Mouse (Mus musculus): ENCODE measurements at regions not wholly inside any gene's neighbourhood (a gene's known extent, or its start where the extent isn't known, plus 50 kb on each side); places are given as distances from the start of the nearest gene placed in this dataset.

DNA sequence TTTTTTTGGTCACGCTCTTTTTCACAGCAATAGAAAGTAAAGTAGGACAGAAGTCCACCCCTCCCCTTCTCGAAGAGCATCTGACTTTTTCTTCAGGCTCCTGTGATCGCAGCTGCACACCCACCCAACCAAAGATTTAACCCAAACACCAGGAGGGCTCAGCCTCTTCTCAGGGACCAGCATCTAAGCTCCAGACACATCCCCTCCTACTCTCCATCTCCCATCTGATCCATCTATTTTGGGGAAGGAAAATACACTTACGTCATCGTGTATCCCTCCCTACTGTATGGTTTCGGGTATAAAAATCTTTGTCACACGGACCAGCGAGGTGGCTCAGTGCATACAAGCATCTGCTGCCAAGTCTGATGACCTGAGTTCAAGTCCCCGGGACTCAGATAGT lies 284.3 kb downstream of the 3100002H09Rik start:
- Histone ChIP-seq H3K4me1 (ENCODE audit: control insufficient read depth, insufficient read depth, low read length) (no peaks in the 10 kb centered on the region), H3K9ac (ENCODE audit: low read length) (no peak overlapping the region), H3K4me2 (ENCODE audit: low read depth, low read length) (no peak overlapping the region), H3K36me3 (ENCODE audit: control insufficient read depth, insufficient read depth, low read length) (no peaks in the 10 kb centered on the region), H3K4me3 (replicated peaks; ENCODE audit: low read length) (no peak overlapping the region), H3K27ac (ENCODE audit: low read length) (no peak overlapping the region), H3K27me3 (ENCODE audit: control insufficient read depth, insufficient read depth, low read length) (no peaks in the 10 kb centered on the region), H3K9me3 (replicated peaks; ENCODE audit: control insufficient read depth, low read length) (no peaks in the 10 kb centered on the region)
- WGBS = 90% methylated on average over 9 of the region's 9 CpGs
- no peak for ATAC-seq (ENCODE audit: insufficient read depth, low FRiP score)

DNA sequence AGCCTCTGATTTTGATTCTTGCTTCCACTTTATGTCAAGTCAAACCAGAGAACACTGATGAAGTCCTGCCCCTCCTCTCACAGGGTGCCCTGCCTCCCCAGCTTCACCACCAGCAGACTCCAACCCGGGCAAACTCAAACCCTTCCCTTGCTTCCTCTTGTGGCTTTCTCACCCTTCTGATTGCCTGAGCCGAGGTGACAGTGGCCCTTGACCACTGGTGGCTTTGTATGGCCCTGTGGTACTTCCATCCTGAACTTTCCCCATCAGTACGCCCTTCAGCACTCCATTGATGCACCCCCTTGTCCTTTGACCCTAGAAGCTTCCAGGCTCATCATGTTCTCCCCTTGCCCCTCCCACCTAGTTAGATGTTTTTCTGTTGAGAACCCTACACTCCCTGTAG lies 287.0 kb downstream of the 3100002H09Rik start:
- no peak for ATAC-seq (ENCODE audit: insufficient read depth, low FRiP score)
- Histone ChIP-seq H3K4me3 (replicated peaks; ENCODE audit: low read length) (no peak overlapping the region), H3K9me3 (replicated peaks; ENCODE audit: control insufficient read depth, low read length) (no peaks in the 10 kb centered on the region), H3K9ac (ENCODE audit: low read length) (no peak overlapping the region), H3K4me1 (ENCODE audit: control insufficient read depth, insufficient read depth, low read length) (no peaks in the 10 kb centered on the region), H3K36me3 (ENCODE audit: control insufficient read depth, insufficient read depth, low read length) (no peaks in the 10 kb centered on the region), H3K27me3 (ENCODE audit: control insufficient read depth, insufficient read depth, low read length) (no peaks in the 10 kb centered on the region), H3K27ac (ENCODE audit: low read length) (no peak overlapping the region), H3K4me2 (ENCODE audit: low read depth, low read length) (no peak overlapping the region)
- WGBS = 91% methylated on average over 3 of the region's 3 CpGs

DNA sequence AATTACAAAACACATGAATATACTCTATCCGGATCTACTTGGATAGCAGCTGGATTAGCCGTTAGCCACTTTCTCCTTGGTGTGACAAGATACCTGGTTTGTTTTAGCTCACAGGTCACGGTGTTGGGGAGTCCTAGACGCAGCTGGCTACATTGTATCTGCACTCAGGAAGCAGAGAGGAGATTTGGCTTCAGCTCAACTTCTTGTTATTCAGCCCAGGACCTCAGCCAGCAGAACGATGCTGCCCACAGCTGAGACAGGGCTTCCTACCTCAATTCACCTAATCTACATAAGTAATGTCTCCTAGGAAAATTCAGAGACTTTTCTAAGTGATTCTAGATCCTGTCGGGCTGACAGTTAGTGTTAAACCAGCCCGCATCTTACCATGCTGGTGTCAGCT lies 289.4 kb downstream of the 3100002H09Rik start:
- Histone ChIP-seq H3K4me2 (ENCODE audit: low read depth, low read length) (no peak overlapping the region), H3K9me3 (replicated peaks; ENCODE audit: control insufficient read depth, low read length) (no peaks in the 10 kb centered on the region), H3K27ac (ENCODE audit: low read length) (no peak overlapping the region), H3K27me3 (ENCODE audit: control insufficient read depth, insufficient read depth, low read length) (no peaks in the 10 kb centered on the region), H3K9ac (ENCODE audit: low read length) (no peak overlapping the region), H3K4me1 (ENCODE audit: control insufficient read depth, insufficient read depth, low read length) (no peaks in the 10 kb centered on the region), H3K36me3 (ENCODE audit: control insufficient read depth, insufficient read depth, low read length) (no peaks in the 10 kb centered on the region), H3K4me3 (replicated peaks; ENCODE audit: low read length) (no peak overlapping the region)
- 58% methylated on average over 7 of the region's 7 CpGs for WGBS
- ATAC-seq (ENCODE audit: insufficient read depth, low FRiP score) = no peak

- no peaks in the 10 kb centered on the region for H3K27me3 ChIP-seq (ENCODE audit: control insufficient read depth, insufficient read depth, low read length)
- no peaks in the 10 kb centered on the region for H3K4me1 ChIP-seq (ENCODE audit: control insufficient read depth, insufficient read depth, low read length)
- no peak overlapping the region for H3K27ac ChIP-seq (ENCODE audit: low read length)
- 14% methylated on average over 4 of the region's 4 CpGs for WGBS
- no peak for ATAC-seq (ENCODE audit: insufficient read depth, low FRiP score)
- 0 out of 2 replicates have a peak, but pooled peaks cover 2% of the 10 kb centered on the region for H3K9me3 ChIP-seq (replicated peaks; ENCODE audit: control insufficient read depth, low read length)
- H3K9ac ChIP-seq (ENCODE audit: low read length) = no peak overlapping the region
- no peaks in the 10 kb centered on the region for H3K36me3 ChIP-seq (ENCODE audit: control insufficient read depth, insufficient read depth, low read length)
- no peak overlapping the region for H3K4me2 ChIP-seq (ENCODE audit: low read depth, low read length)
- no peak overlapping the region for H3K4me3 ChIP-seq (replicated peaks; ENCODE audit: low read length)
Observed at GRCm38 (mm10) chr4:124317042-124317441, 293.6 kb downstream of the 3100002H09Rik start.

DNA sequence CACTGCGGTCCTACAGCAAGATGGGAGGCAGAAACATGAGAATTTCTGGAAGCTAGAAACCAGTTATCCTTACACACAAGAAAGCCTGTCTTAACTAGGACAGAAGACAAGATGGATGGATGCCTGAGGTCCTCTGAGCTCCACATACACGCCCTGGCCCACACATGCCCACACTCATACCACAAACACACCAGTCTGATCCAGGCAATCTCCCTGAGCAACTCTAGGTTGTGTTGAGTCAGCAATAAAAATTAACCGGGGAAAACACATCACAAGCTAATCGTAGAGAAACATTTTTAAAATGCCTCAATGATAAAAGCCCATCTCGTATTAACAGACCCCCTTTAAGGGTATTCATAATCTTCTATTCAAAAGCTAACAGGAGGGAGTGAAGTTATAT lies 298.9 kb downstream of the 3100002H09Rik start:
- H3K36me3 ChIP-seq (ENCODE audit: control insufficient read depth, insufficient read depth, low read length) = no peaks in the 10 kb centered on the region
- WGBS = 66% methylated on average over 5 of the region's 5 CpGs
- H3K9ac ChIP-seq (ENCODE audit: low read length) = no peak overlapping the region
- H3K4me2 ChIP-seq (ENCODE audit: low read depth, low read length) = no peak overlapping the region
- no peak overlapping the region for H3K27ac ChIP-seq (ENCODE audit: low read length)
- no peaks in the 10 kb centered on the region for H3K4me1 ChIP-seq (ENCODE audit: control insufficient read depth, insufficient read depth, low read length)
- ATAC-seq (ENCODE audit: insufficient read depth, low FRiP score) = no peak
- 0 out of 2 replicates have a peak, but pooled peaks cover 2% of the 10 kb centered on the region for H3K9me3 ChIP-seq (replicated peaks; ENCODE audit: control insufficient read depth, low read length)
- no peaks in the 10 kb centered on the region for H3K27me3 ChIP-seq (ENCODE audit: control insufficient read depth, insufficient read depth, low read length)
- no peak overlapping the region for H3K4me3 ChIP-seq (replicated peaks; ENCODE audit: low read length)

GRCm38 (mm10) chr4:124310594-124310993 lies 300.0 kb downstream of the 3100002H09Rik start:
- Histone ChIP-seq H3K27me3 (ENCODE audit: control insufficient read depth, insufficient read depth, low read length) (no peaks in the 10 kb centered on the region), H3K9me3 (replicated peaks; ENCODE audit: control insufficient read depth, low read length) (0 out of 2 replicates have a peak, but pooled peaks cover 2% of the 10 kb centered on the region), H3K4me2 (ENCODE audit: low read depth, low read length) (no peak overlapping the region), H3K4me1 (ENCODE audit: control insufficient read depth, insufficient read depth, low read length) (no peaks in the 10 kb centered on the region), H3K36me3 (ENCODE audit: control insufficient read depth, insufficient read depth, low read length) (no peaks in the 10 kb centered on the region), H3K4me3 (replicated peaks; ENCODE audit: low read length) (no peak overlapping the region), H3K9ac (ENCODE audit: low read length) (no peak overlapping the region), H3K27ac (ENCODE audit: low read length) (no peak overlapping the region)
- ATAC-seq (ENCODE audit: insufficient read depth, low FRiP score) = no peak
- 7% methylated on average over 10 of the region's 10 CpGs for WGBS

DNA sequence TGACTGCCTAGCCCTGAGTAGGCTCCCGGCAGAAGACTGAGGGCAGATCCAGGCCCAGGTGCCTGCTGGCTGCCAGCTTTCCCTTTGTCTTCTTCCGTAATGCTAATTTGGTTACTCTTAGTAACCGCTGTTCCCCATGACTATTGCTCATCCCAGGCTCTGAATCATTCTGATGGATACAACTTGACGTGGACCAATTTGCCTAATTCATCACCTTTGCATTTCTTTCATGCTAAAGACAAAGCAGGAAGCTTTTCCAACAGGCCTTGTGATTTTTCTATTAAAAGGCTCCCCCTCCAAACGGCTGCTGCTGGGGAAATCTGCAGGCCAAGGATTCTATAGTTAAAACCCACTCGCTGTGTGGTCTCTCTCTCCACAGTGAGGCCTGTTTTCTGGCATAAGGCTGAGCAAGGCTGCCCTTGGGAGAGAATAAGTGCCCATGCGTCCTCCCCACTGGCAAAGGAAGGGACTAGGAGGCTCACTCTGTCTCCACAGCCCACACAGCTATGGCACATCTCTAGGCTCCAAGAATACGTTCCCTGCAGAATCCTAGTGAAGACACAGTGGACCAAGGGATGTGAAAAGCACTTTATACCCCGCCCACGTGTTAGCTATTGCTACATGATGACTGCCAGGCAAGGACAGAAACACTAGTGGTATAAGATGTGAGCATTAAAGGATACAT lies 304.6 kb downstream of the 3100002H09Rik start:
- WGBS = 76% methylated on average over 10 of the region's 10 CpGs

GRCm38 (mm10) chr4:124302950-124303349 lies 307.7 kb downstream of the 3100002H09Rik start:
- H3K9ac ChIP-seq (ENCODE audit: low read length) = no peak overlapping the region
- H3K4me2 ChIP-seq (ENCODE audit: low read depth, low read length) = no peak overlapping the region
- whole genome bisulfite sequencing = 53% methylated on average over 7 of the region's 7 CpGs
- no peak overlapping the region for H3K27ac ChIP-seq (ENCODE audit: low read length)
- H3K4me3 ChIP-seq (replicated peaks; ENCODE audit: low read length) = no peak overlapping the region
- 0 out of 2 replicates have a peak, but pooled peaks have one; percentile 29 for ATAC-seq (ENCODE audit: insufficient read depth, low FRiP score)
- H3K36me3 ChIP-seq (ENCODE audit: control insufficient read depth, insufficient read depth, low read length) = no peaks in the 10 kb centered on the region
- no peaks in the 10 kb centered on the region for H3K27me3 ChIP-seq (ENCODE audit: control insufficient read depth, insufficient read depth, low read length)
- H3K4me1 ChIP-seq (ENCODE audit: control insufficient read depth, insufficient read depth, low read length) = no peaks in the 10 kb centered on the region
- H3K9me3 ChIP-seq (replicated peaks; ENCODE audit: control insufficient read depth, low read length) = no peaks in the 10 kb centered on the region

More for the DNA sequence above, 304.6 kb downstream of the 3100002H09Rik start:
- H3K36me3 ChIP-seq (ENCODE audit: control insufficient read depth, insufficient read depth, low read length) = no peaks in the 10 kb centered on the region
- H3K9ac ChIP-seq (ENCODE audit: low read length) = no peak overlapping the region
- no peak overlapping the region for H3K4me2 ChIP-seq (ENCODE audit: low read depth, low read length)
- H3K27ac ChIP-seq (ENCODE audit: low read length) = no peak overlapping the region
- no peak for ATAC-seq (ENCODE audit: insufficient read depth, low FRiP score)
- no peaks in the 10 kb centered on the region for H3K9me3 ChIP-seq (replicated peaks; ENCODE audit: control insufficient read depth, low read length)
- no peak overlapping the region for H3K4me3 ChIP-seq (replicated peaks; ENCODE audit: low read length)
- H3K27me3 ChIP-seq (ENCODE audit: control insufficient read depth, insufficient read depth, low read length) = no peaks in the 10 kb centered on the region
- H3K4me1 ChIP-seq (ENCODE audit: control insufficient read depth, insufficient read depth, low read length) = no peaks in the 10 kb centered on the region

GRCm38 (mm10) chr4:124298667-124299437 lies 311.8 kb downstream of the 3100002H09Rik start:
- Histone ChIP-seq H3K36me3 (ENCODE audit: control insufficient read depth, insufficient read depth, low read length) (no peaks in the 10 kb centered on the region), H3K27ac (ENCODE audit: low read length) (no peak overlapping the region), H3K27me3 (ENCODE audit: control insufficient read depth, insufficient read depth, low read length) (no peaks in the 10 kb centered on the region), H3K4me3 (replicated peaks; ENCODE audit: low read length) (no peak overlapping the region), H3K4me1 (ENCODE audit: control insufficient read depth, insufficient read depth, low read length) (no peaks in the 10 kb centered on the region), H3K4me2 (ENCODE audit: low read depth, low read length) (no peak overlapping the region), H3K9me3 (replicated peaks; ENCODE audit: control insufficient read depth, low read length) (no peaks in the 10 kb centered on the region), H3K9ac (ENCODE audit: low read length) (no peak overlapping the region)
- ATAC-seq (ENCODE audit: insufficient read depth, low FRiP score) = no peak
- 70% methylated on average over 10 of the region's 10 CpGs for WGBS
